Mouse (Mus musculus) MEL (cell line): ENCODE measurements at regions not wholly inside any gene's neighbourhood (a gene's known extent, or its start where the extent isn't known, plus 50 kb on each side); places are given as distances from the start of the nearest gene placed in this dataset.

Experiments
- DNase-seq: peaks from one replicate; pipeline ENCODE4 v3.0.0; 2011; ENCODE audit warnings: low read depth, low spot score
- H3K27ac ChIP-seq: 2 replicates; pipeline ENCODE4 v1.5.1; 2012; ENCODE audit warnings: low read depth, mild to moderate bottlenecking, control low read depth, low read length, moderate library complexity; ENCODE audit not compliant: control insufficient read depth
- H3K27me3 ChIP-seq, 2 experiments: fragments of 150-350 bp in 1 of 2; sonication (generic) in 1 of 2; 2 replicates each; pipeline ENCODE4 v1.6.1; 2012; ENCODE audit warnings: low read length in 2 of 2, mild to moderate bottlenecking in 2 of 2, improper control_type of control experiment in 1 of 2, moderate library complexity in 1 of 2; ENCODE audit not compliant: insufficient read depth in 2 of 2, control insufficient read depth in 1 of 2
- H3K36me3 ChIP-seq, 2 experiments: 2 replicates each; pipeline ENCODE4 v1.6.1; 2012 to 2014; ENCODE audit warnings: low read length in 2 of 2, improper control_type of control experiment in 1 of 2, inconsistent platforms in 1 of 2, mild to moderate bottlenecking in 1 of 2; ENCODE audit not compliant: insufficient read depth in 2 of 2, control insufficient read depth in 1 of 2
- H3K4me1 ChIP-seq, 2 experiments: fragments of 150-350 bp in 1 of 2; sonication (generic) in 1 of 2; 2 replicates each; pipeline ENCODE4 v1.6.1; 2012; ENCODE audit warnings: low read length in 2 of 2, improper control_type of control experiment in 1 of 2, mild to moderate bottlenecking in 1 of 2; ENCODE audit not compliant: insufficient read depth in 2 of 2, control insufficient read depth in 1 of 2
- H3K4me3 ChIP-seq, 2 experiments: fragments of 150-350 bp in 1 of 2; sonication (generic) in 1 of 2; 2 replicates each; pipeline ENCODE4 v1.5.1; 2012; ENCODE audit warnings: low read depth in 2 of 2, low read length in 2 of 2, mild to moderate bottlenecking in 2 of 2, moderate library complexity in 2 of 2, control low read depth in 1 of 2, improper control_type of control experiment in 1 of 2; ENCODE audit not compliant: control insufficient read depth in 1 of 2, insufficient read depth in 1 of 2
- H3K79me2 ChIP-seq: 2 replicates; pipeline ENCODE4 v1.6.1; 2012; ENCODE audit warnings: mild to moderate bottlenecking, low read length, moderate library complexity; ENCODE audit not compliant: control insufficient read depth, poor library complexity, insufficient read depth
- H3K9ac ChIP-seq: 2 replicates; pipeline ENCODE4 v1.6.1; 2012; ENCODE audit warnings: low read depth, mild to moderate bottlenecking, control low read depth, low read length, moderate library complexity; ENCODE audit not compliant: control insufficient read depth, poor library complexity, severe bottlenecking
- H3K9me3 ChIP-seq: fragments of 150-350 bp; sonication (generic); replicated peaks from 2 replicates; pipeline ENCODE4 v1.6.1; 2012; ENCODE audit warnings: mild to moderate bottlenecking, low read length, improper control_type of control experiment, moderate library complexity; ENCODE audit not compliant: insufficient read depth
- BHLHE40 ChIP-seq: IDR thresholded peaks from 2 replicates; pipeline ENCODE4 v1.6.1; 2012; ENCODE audit warnings: low read depth, mild to moderate bottlenecking, inconsistent platforms, low read length, improper control_type of control experiment, borderline replicate concordance
- CTCF ChIP-seq, 3 experiments: IDR thresholded peaks in 2 of 3; conservative IDR thresholded peaks in 1 of 3; 2 replicates each; pipeline ENCODE4 v1.5.1; 2011 to 2012; ENCODE audit warnings: low read length in 3 of 3, low read depth in 2 of 3, mild to moderate bottlenecking in 2 of 3, improper control_type of control experiment in 1 of 3, inconsistent platforms in 1 of 3, mixed read lengths in 1 of 3, moderate library complexity in 1 of 3; ENCODE audit not compliant: control insufficient read depth in 1 of 3, insufficient read depth in 1 of 3, poor library complexity in 1 of 3, severe bottlenecking in 1 of 3
- E2F4 ChIP-seq: IDR thresholded peaks from 2 replicates; pipeline ENCODE4 v1.6.1; 2011; ENCODE audit warnings: low read depth, low read length, improper control_type of control experiment, borderline replicate concordance
- EP300 ChIP-seq, 2 experiments: IDR thresholded peaks; 2 replicates each; pipeline ENCODE4 v1.6.1; 2011; ENCODE audit warnings: improper control_type of control experiment in 2 of 2, low read length in 2 of 2, low read depth in 1 of 2, mild to moderate bottlenecking in 1 of 2
- GABPA ChIP-seq: IDR thresholded peaks from 2 replicates; pipeline ENCODE4 v1.6.1; 2012; ENCODE audit warnings: low read depth, mild to moderate bottlenecking, inconsistent platforms, low read length, improper control_type of control experiment, moderate library complexity
- GATA1 ChIP-seq: IDR thresholded peaks from 2 replicates; pipeline ENCODE4 v1.6.1; 2011; ENCODE audit warnings: low read depth, low read length, improper control_type of control experiment
- MEF2A ChIP-seq: IDR thresholded peaks from 2 replicates; pipeline ENCODE4 v1.6.1; 2014; ENCODE audit warnings: low read depth, mild to moderate bottlenecking, inconsistent platforms, low read length, improper control_type of control experiment; ENCODE audit not compliant: poor library complexity, insufficient replicate concordance, severe bottlenecking; ENCODE audit errors: extremely low read depth
- MYB ChIP-seq: IDR thresholded peaks from 2 replicates; pipeline ENCODE4 v1.6.1; 2011; ENCODE audit warnings: mild to moderate bottlenecking, low read depth, low read length, improper control_type of control experiment
- RAD21 ChIP-seq: IDR thresholded peaks from 2 replicates; pipeline ENCODE4 v1.6.1; 2011; ENCODE audit warnings: mild to moderate bottlenecking, low read depth, low read length, improper control_type of control experiment
- RCOR1 ChIP-seq: IDR thresholded peaks from 2 replicates; pipeline ENCODE4 v1.6.1; 2012; ENCODE audit warnings: low read depth, mild to moderate bottlenecking, inconsistent platforms, low read length, improper control_type of control experiment
- TAL1 ChIP-seq: IDR thresholded peaks from 2 replicates; pipeline ENCODE4 v1.6.1; 2012; ENCODE audit warnings: mild to moderate bottlenecking, inconsistent platforms, low read length, moderate library complexity, mixed read lengths
- TBP ChIP-seq: IDR thresholded peaks from 2 replicates; pipeline ENCODE4 v1.8.0; 2011; ENCODE audit warnings: low read depth, low read length, improper control_type of control experiment
- TCF12 ChIP-seq: IDR thresholded peaks from 2 replicates; pipeline ENCODE4 v1.6.1; 2014; ENCODE audit warnings: low read depth, mild to moderate bottlenecking, inconsistent platforms, low read length, improper control_type of control experiment, moderate library complexity
- UBTF ChIP-seq: IDR thresholded peaks from 2 replicates; pipeline ENCODE4 v1.6.1; 2012; ENCODE audit warnings: low read depth, mild to moderate bottlenecking, inconsistent platforms, low read length, improper control_type of control experiment, moderate library complexity, borderline replicate concordance; ENCODE audit not compliant: insufficient read depth
- ZKSCAN1 ChIP-seq: IDR thresholded peaks from 2 replicates; pipeline ENCODE4 v1.6.1; 2012; ENCODE audit warnings: low read depth, mild to moderate bottlenecking, inconsistent platforms, low read length, improper control_type of control experiment, moderate library complexity
- ZNF384 ChIP-seq: IDR thresholded peaks from 2 replicates; pipeline ENCODE4 v1.6.1; 2012; ENCODE audit warnings: low read depth, mild to moderate bottlenecking, inconsistent platforms, low read length, improper control_type of control experiment

DNA sequence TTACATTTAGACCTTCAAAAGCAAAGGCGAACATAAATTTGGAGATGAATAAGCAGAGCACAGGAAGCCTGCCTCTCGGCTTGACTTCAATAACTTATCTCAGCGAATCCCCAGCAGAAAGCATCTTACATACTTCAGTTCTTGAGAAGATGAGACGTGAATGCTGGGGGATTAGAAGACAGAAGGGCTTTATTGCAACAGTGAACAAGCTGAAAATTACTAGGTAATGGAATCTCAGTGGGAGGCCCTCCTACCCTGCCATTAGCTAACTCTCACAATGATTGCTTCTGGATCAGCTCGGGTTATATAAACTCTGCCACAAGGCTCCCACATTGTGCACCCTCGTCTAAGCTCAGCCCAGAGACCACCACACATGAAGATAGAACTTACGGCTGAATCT lies 770.9 kb upstream of the Auts2 start:
- H3K9ac ChIP-seq = no peak overlapping the region
- H3K27me3 ChIP-seq = no peaks in the 10 kb centered on the region
- TF ChIP-seq E2F4 = no peak
- no peak for TF ChIP-seq UBTF
- no peak for TF ChIP-seq TBP
- TF ChIP-seq, all 39 proteins: peak for 0
- DNase-seq = no peak
- Histone ChIP-seq H3K4me3 (no peak overlapping the region), H3K27ac (no peak overlapping the region), H3K36me3 (no peaks in the 10 kb centered on the region), H3K9me3 (no peaks in the 10 kb centered on the region), H3K79me2 (no peaks in the 10 kb centered on the region), H3K4me1 (no peaks in the 10 kb centered on the region)

DNA sequence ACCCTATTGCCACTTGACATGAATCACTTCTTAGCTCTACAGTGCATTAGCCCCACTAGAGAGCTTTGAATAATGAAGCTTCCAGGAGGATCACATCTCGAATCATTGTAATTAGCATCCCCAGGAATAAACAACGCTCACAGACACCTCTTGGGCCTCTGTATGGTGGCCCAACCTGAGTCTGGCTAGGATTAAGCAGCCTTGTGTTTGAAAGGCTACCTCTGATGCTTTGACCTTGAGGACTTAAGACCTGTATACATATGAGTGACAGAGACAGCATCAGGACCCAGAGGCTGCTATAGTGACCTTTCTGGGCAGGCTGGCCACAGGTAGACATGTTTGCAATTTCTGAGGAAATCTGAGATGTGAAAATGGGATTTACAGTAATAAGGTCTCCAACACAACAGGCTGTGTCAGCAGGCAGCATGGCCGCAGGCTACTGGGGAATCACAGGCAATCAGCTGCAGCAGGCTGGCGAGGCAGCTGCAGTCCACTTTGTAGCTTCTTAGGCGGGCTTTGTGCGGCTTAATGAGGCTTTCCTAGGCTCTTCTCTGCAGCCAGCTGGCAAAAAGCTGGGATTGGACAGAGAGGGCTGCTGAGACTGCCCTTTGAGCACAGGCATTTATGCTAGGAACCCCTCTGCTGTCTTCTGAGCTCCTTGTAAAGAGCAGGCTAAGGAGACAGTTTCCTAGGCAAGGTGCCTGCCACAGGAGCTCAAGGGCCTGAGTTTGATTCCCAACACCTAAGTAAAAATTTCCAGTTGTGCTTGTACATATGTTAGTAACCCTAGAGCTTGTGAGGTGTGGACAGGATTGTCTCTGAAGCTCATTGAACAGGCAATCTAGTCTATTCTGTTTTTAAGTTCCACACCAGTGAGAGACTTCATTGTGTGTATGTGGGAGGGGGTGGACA lies 768.1 kb upstream of the Auts2 start:
- Histone ChIP-seq H3K4me3 (no peak overlapping the region), H3K36me3 (no peaks in the 10 kb centered on the region), H3K27ac (no peak overlapping the region), H3K79me2 (no peaks in the 10 kb centered on the region), H3K4me1 (no peaks in the 10 kb centered on the region), H3K27me3 (no peaks in the 10 kb centered on the region), H3K9me3 (no peaks in the 10 kb centered on the region), H3K9ac (no peak overlapping the region)
- no peak for DNase-seq
- TF ChIP-seq MEF2A (no peak), RCOR1 (no peak), ZNF384 (no peak), MYB (no peak), CTCF (IDR thresholded peaks at IDR 0.05 in 2 of 3, conservative IDR thresholded peaks at IDR 0.05 in 1 of 3; ENCODE audit: control insufficient read depth in 1 of 3, insufficient read depth in 1 of 3, low read depth in 2 of 3, low read length in 3 of 3, poor library complexity in 1 of 3, severe bottlenecking in 1 of 3) (no peak), BHLHE40 (no peak), TCF12 (no peak), ZKSCAN1 (no peak), EP300 (IDR thresholded peaks at IDR 0.05; ENCODE audit: low read depth in 1 of 2, low read length in 2 of 2) (no peak), GABPA (no peak), RAD21 (no peak), GATA1 (no peak), TAL1 (no peak)
